Mouse (Mus musculus): Measurements from ENCODE around the gene Tmem252. TPM values are rescaled to one million over a fixed set of nuclear protein-coding genes. Genes with fewer than 3 reads are reported as not detected.

The Tmem252 gene
- polyA plus RNA-seq (2014; fragmentation: Illumina TruSeq; extraction: RNeasy Lipid Tissue Mini Kit (QIAGEN cat#74804); ENCODE audit: low read depth, low replicate concordance), result not detected

GRCm38 (mm10) chr19:24673762-24674161 lies at the start of gene Tmem252:
Tmem252 (plus strand) TSS chr19:24674008.

Other genes starting within 250 kb of the Tmem252 start
- gene Fam122a, start 196.7 kb upstream of the Tmem252 start, polyA plus RNA-seq (2014; fragmentation: Illumina TruSeq; extraction: RNeasy Lipid Tissue Mini Kit (QIAGEN cat#74804); ENCODE audit: low read depth, low replicate concordance), result 2.7 TPM
- gene Pip5k1b, start 118.1 kb upstream of the Tmem252 start, polyA plus RNA-seq (2014; fragmentation: Illumina TruSeq; extraction: RNeasy Lipid Tissue Mini Kit (QIAGEN cat#74804); ENCODE audit: low read depth, low replicate concordance), result 0.13 TPM
- gene Pgm5, start 187.8 kb downstream of the Tmem252 start, polyA plus RNA-seq (2014; fragmentation: Illumina TruSeq; extraction: RNeasy Lipid Tissue Mini Kit (QIAGEN cat#74804); ENCODE audit: low read depth, low replicate concordance), result 0.98 TPM
- 345 TPM for gene Gm10053, start 201.7 kb downstream of the Tmem252 start, polyA plus RNA-seq (2014; fragmentation: Illumina TruSeq; extraction: RNeasy Lipid Tissue Mini Kit (QIAGEN cat#74804); ENCODE audit: low read depth, low replicate concordance)
- gene Foxd4, start 227.2 kb downstream of the Tmem252 start, polyA plus RNA-seq (2014; fragmentation: Illumina TruSeq; extraction: RNeasy Lipid Tissue Mini Kit (QIAGEN cat#74804); ENCODE audit: low read depth, low replicate concordance), result not detected